Comparison of ENCODE assay signal across 18 mouse cellular contexts in the genomic region with DNA sequence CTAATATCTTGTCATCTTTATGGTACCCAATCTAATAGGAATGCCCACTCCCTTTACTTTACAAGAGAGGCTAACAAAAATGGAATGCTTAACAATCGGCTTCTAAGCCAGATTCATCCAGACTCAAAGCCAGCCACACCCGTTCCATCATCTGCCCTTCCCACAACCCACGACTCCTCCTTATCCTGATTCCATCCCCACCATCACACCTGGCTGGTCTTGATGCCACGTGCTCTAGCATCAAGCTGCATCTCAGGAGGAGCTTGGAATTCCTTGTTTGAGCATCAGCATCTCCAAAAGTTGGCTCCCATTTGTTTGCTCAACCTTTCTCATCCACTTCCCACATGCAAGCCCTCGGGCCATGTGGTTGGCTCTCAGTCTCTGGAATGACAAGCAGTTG.
"Had no signal": no experiment of that assay in that cellular context is flagged by ENCODE, and none has a peak within 500 bp of the region (broad histone marks: within the 10 kb centered on the region; RNA-seq: fewer than 3 reads in every experiment).

No protein-coding gene starts in this region.

- H3K4me3 ChIP-seq: liver, embryonic 15.5 days; lung, embryonic 15.5 days; megakaryocyte, embryonic 14.5 days; midbrain, embryonic 13.5 days; myocyte; neural tube, embryonic 13.5 days; neural tube, embryonic 15.5 days had no signal

- H3K27me3 ChIP-seq: liver, embryonic 15.5 days; lung, embryonic 15.5 days; neural tube, embryonic 15.5 days had no signal

- H3K9ac ChIP-seq: liver, embryonic 15.5 days; liver, postnatal 0 days; lung, embryonic 15.5 days; midbrain, embryonic 13.5 days; neural tube, embryonic 13.5 days; neural tube, embryonic 15.5 days had no signal

- H3K36me3 ChIP-seq: liver, embryonic 15.5 days; lung, embryonic 15.5 days; midbrain, embryonic 13.5 days; neural tube, embryonic 13.5 days; neural tube, embryonic 15.5 days had no signal

- H3K9me3 ChIP-seq: liver, embryonic 15.5 days; lung, embryonic 15.5 days; megakaryocyte, embryonic 14.5 days; midbrain, embryonic 13.5 days; neural tube, embryonic 13.5 days; neural tube, embryonic 15.5 days had no signal

- H3K4me1 ChIP-seq: liver, embryonic 15.5 days; megakaryocyte, embryonic 14.5 days; midbrain, embryonic 13.5 days had no signal

- H3K27ac ChIP-seq: liver, embryonic 15.5 days; lung, embryonic 15.5 days; macrophage; midbrain, embryonic 13.5 days; neural tube, embryonic 13.5 days; neural tube, embryonic 15.5 days had no signal

- DNase-seq: liver, postnatal 0 days; lung, adult 2 months; lung, postnatal 14 days; lung, postnatal 36 days; retina, postnatal 1 day; right cerebral cortex, adult 18-20 months; right cerebral cortex, postnatal 14 days; thymus, adult 18-20 months; thymus, postnatal 14 days; thymus, postnatal 36 days had no signal
